Mouse (Mus musculus): ENCODE measurements around the gene Olfr303. TPM values are rescaled to one million over a fixed set of nuclear protein-coding genes. Genes with fewer than 3 reads are reported as not detected.
"Not testable (repeated sequence)": the region's sequence is repeated elsewhere in the genome, so short reads cannot be mapped to it uniquely, and the experiment has no call there.

Olfr303 gene
- polyA plus RNA-seq (2015; fragmentation: Nextera tagmentation; extraction: Ambion mirVana): not detected in 2 replicates

DNA sequence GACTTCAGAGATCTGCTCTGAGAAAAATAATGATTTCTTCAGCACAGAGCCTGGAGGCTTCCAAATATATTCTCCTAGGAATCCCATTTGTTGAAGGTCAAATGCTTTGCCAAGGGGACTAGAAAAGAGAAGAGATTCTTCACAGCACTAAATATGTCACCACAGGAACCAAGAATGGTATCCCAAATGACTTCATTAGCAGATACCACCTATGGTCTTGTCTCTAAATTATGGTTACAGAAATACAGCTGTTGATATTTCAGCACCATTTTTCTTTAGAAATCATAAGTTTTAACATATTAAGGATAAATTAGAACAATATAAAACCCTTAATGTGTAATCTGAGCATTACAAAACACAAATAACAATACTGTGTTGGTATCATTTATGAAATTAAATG lies at the start of gene Olfr303:
TSS of gene Olfr303 (minus strand) at position 101 of the 400 bp plus-strand sequence.
- H3K9me3 ChIP-seq: no peaks in the 10 kb centered on the region
- ATAC-seq: no peak
- H3K9ac ChIP-seq (replicated peaks): no peak within 1 kb of the TSS
- no peak within 1 kb of the TSS for H3K4me2 ChIP-seq (replicated peaks)
- H3K27me3 ChIP-seq: no peaks in the 10 kb centered on the region
- H3K36me3 ChIP-seq: no peaks in the 10 kb centered on the region
- H3K4me3 ChIP-seq (replicated peaks): no peak within 1 kb of the TSS
- no peak within 1 kb of the TSS for H3K27ac ChIP-seq
- H3K4me1 ChIP-seq (replicated peaks): no peaks in the 10 kb centered on the region

DNA sequence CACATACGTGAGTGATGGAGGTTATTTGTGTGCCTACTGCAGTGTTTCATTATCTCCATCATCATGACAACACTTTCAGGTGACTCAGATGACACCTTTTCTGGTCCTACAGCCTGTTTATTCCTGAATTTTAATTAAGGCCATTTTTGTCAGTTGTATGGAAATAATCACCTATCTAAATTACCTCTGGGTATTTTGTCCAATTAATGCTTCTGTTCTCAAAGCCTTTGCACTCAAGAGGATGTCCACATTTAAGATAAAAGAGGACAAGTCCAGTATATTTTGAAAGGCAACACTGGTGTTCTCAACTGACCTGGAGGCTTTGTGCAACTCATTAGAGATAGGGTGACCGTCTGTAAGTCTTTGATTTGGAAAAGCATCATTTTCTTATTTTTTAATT lies 6.0 kb upstream of the Olfr303 start, which contains the start of gene Olfr301:
TSS of gene Olfr301 (plus strand) at position 301 of the 400 bp plus-strand sequence.
- Histone ChIP-seq H3K4me2 (replicated peaks) (no peak within 1 kb of the TSS), H3K9ac (replicated peaks) (no peak within 1 kb of the TSS), H3K27ac (no peak within 1 kb of the TSS), H3K4me1 (replicated peaks) (no peaks in the 10 kb centered on the region), H3K4me3 (replicated peaks) (no peak within 1 kb of the TSS), H3K36me3 (no peaks in the 10 kb centered on the region), H3K27me3 (no peaks in the 10 kb centered on the region), H3K9me3 (no peaks in the 10 kb centered on the region)
- no peak for ATAC-seq
- 82% methylated on average over 2 of the region's 2 CpGs for WGBS

DNA sequence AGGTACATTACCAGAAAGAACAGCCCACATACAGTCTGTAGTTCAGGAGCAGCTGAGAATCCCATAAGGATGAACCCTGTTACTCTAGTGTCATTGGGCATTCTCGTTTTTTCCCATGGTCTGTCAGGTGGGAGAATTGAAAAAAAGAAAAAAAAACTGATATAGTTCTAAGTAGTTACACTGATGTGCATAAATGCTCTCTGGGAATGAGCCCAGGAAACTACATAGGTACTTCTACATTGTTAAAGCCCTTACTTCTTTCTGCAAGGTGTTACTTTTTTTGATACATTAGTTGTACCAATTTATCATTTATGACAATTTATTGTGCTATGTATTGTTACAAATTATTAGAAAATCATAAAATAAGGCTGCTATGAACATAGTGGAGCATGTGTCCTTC lies 11.0 kb downstream of the Olfr303 start, which contains the start of gene Olfr304:
TSS of gene Olfr304 (minus strand) at position 101 of the 400 bp plus-strand sequence.
- Histone ChIP-seq H3K4me1 (replicated peaks) (no peaks in the 10 kb centered on the region), H3K27me3 (no peaks in the 10 kb centered on the region), H3K4me3 (replicated peaks) (no peak within 1 kb of the TSS), H3K4me2 (replicated peaks) (no peak within 1 kb of the TSS), H3K9me3 (no peaks in the 10 kb centered on the region), H3K36me3 (no peaks in the 10 kb centered on the region), H3K9ac (replicated peaks) (no peak within 1 kb of the TSS), H3K27ac (no peak within 1 kb of the TSS)
- 71% methylated on average over 1 of the region's 1 CpGs for WGBS
- ATAC-seq: no peak

DNA sequence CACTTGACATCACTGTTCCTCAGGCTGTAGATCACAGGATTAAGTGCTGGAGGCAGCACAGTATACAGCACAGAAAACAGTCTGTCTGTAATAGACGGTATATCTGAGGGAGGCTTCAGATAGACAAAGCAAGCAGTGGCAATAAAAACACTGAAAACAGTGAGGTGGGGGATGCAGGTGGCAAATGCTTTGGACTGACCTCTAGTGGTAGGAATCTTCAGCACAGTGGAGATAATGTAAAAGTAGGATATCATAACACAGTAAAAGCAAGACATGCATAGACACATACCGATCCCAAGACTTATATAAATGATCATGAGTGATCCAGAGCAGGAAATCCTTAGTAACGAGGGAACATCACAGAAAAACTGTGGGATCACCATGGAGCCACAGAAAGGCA lies 11.8 kb downstream of the Olfr303 start:
- Histone ChIP-seq H3K9me3 (no peaks in the 10 kb centered on the region), H3K27ac (no peak overlapping the region), H3K4me3 (replicated peaks) (no peak overlapping the region), H3K4me2 (replicated peaks) (no peak overlapping the region), H3K27me3 (no peaks in the 10 kb centered on the region), H3K36me3 (no peaks in the 10 kb centered on the region), H3K9ac (replicated peaks) (no peak overlapping the region), H3K4me1 (replicated peaks) (no peaks in the 10 kb centered on the region)
- ATAC-seq: no peak
- WGBS: 76% methylated on average over 3 of the region's 3 CpGs

DNA sequence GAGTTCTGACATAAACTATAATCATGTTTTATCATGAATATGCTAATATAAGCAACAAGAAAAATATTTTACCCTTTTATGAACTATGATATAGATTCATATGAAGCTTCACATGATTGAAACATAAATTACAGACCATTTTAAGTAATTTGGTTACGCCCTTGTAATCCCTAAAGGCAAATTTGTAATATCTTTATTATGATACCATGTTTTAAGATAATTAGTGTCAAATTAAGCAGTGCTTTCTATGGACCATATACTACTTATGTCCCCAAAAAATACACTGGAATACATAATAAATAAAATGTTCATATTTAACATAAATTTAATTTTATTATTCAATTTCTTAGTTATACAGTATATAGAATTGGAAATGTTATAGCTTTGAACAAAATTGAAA lies 30.8 kb downstream of the Olfr303 start, which contains the start of gene Olfr305:
TSS of gene Olfr305 (minus strand) at position 101 of the 400 bp plus-strand sequence.
- WGBS: 85% methylated on average over 1 of the region's 1 CpGs
- Histone ChIP-seq H3K27me3 (no peaks in the 10 kb centered on the region), H3K27ac (no peak within 1 kb of the TSS), H3K4me2 (replicated peaks) (no peak within 1 kb of the TSS), H3K36me3 (no peaks in the 10 kb centered on the region), H3K4me1 (replicated peaks) (no peaks in the 10 kb centered on the region), H3K9ac (replicated peaks) (no peak within 1 kb of the TSS), H3K9me3 (no peaks in the 10 kb centered on the region), H3K4me3 (replicated peaks) (no peak within 1 kb of the TSS)
- no peak for ATAC-seq

DNA sequence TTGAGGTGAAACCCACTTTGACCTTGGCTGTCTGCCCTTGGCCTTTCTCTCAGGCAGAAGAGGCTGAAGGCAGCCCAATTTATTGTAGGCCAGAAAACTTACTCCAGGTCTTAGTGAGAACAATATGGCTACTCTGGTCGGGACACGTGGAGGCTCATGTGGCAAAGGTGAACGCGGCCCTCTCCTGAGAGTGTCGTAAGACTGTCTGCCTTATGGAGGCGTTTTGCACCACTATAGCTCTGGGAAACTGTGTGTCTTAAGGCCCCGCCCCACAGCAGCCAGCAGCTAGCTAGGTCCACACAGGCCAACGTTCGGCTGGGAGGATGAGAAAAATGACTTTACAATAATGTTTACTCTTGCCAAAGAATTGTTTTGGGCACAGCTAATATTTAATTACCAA lies 51.3 kb downstream of the Olfr303 start:
- H3K4me2 ChIP-seq (replicated peaks); H3K4me3 ChIP-seq (replicated peaks); H3K36me3 ChIP-seq; H3K9me3 ChIP-seq; H3K27me3 ChIP-seq; H3K4me1 ChIP-seq (replicated peaks); H3K27ac ChIP-seq; H3K9ac ChIP-seq (replicated peaks); ATAC-seq: not testable (repeated sequence)
- 89% methylated on average over 9 of the region's 9 CpGs for WGBS

DNA sequence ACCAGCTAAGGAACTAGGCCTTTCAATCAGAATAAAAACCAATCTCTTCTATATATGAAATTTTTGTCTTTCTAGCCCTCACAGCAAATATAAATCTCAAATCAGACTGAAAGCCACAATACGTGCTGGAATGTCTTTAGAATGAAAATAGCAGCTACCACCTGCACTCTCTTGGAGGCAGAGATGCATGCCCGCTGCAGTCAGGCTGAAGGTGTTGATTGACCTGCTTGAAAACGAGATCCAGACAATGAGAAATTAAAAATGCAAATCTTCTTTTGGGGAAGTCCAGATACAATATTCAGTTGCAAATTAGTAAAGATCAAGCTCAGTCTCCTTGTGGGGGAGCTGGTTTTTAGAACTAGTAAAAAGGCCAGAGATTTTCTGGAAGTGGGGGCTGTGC lies 53.3 kb downstream of the Olfr303 start:
- WGBS: 77% methylated on average over 3 of the region's 3 CpGs
- no peak overlapping the region for H3K9ac ChIP-seq (replicated peaks)
- H3K4me3 ChIP-seq (replicated peaks): no peak overlapping the region
- H3K27me3 ChIP-seq: no peaks in the 10 kb centered on the region
- H3K4me1 ChIP-seq (replicated peaks): no peaks in the 10 kb centered on the region
- H3K27ac ChIP-seq: no peak overlapping the region
- no peak overlapping the region for H3K4me2 ChIP-seq (replicated peaks)
- ATAC-seq: no peak
- H3K36me3 ChIP-seq: no peaks in the 10 kb centered on the region
- H3K9me3 ChIP-seq: no peaks in the 10 kb centered on the region

DNA sequence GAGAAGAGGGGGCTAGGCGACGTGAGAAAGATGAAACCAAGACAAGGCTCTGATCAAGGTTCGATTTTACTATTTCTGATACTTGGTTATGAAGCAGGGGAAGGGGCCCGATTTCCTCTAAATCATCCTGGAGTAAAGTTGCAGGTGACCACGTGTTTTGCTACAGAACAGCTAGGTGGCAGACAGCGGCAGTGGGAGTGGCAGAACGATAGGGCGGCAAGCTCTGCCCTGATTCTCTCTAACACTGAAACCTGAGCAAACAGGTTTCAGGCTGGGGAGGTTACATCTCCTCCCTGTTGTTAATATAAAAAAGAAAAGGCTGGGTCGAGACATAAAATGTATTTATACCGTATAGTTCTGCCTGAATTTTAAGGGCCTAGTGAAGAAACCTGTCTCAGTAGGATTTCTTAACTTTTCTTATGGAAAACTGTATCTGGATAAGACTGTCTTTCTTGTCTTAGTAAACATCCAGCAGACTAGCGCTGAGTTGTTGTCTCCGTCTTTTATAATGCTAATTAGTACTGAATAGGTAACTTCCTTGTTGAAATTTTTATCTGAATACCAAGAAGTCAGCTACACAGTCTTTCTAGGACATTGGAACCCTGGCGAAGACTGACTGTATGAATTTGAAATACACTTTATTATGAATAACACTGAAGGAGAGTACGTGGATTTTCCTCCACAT lies 54.6 kb downstream of the Olfr303 start:
- no peaks in the 10 kb centered on the region for H3K4me1 ChIP-seq (replicated peaks)
- H3K4me2 ChIP-seq (replicated peaks): no peak overlapping the region
- 84% methylated on average over 14 of the region's 14 CpGs for WGBS
- no peak overlapping the region for H3K9ac ChIP-seq (replicated peaks)
- ATAC-seq: no peak
- H3K27me3 ChIP-seq: no peaks in the 10 kb centered on the region
- H3K36me3 ChIP-seq: no peaks in the 10 kb centered on the region
- no peak overlapping the region for H3K27ac ChIP-seq
- H3K9me3 ChIP-seq: no peaks in the 10 kb centered on the region
- no peak overlapping the region for H3K4me3 ChIP-seq (replicated peaks)

Other genes starting within 250 kb of the Olfr303 start
- not detected in 2 replicates for gene Vmn2r75, start 226.0 kb downstream of the Olfr303 start, polyA plus RNA-seq (2015; fragmentation: Nextera tagmentation; extraction: Ambion mirVana)
- gene Vmn2r76, start 151.5 kb downstream of the Olfr303 start, polyA plus RNA-seq (2015; fragmentation: Nextera tagmentation; extraction: Ambion mirVana): not detected in 2 replicates
- not detected in 2 replicates for gene Olfr310, start 120.6 kb downstream of the Olfr303 start, polyA plus RNA-seq (2015; fragmentation: Nextera tagmentation; extraction: Ambion mirVana)
- gene Olfr309, start 84.1 kb downstream of the Olfr303 start, polyA plus RNA-seq (2015; fragmentation: Nextera tagmentation; extraction: Ambion mirVana): not detected in 2 replicates
- not detected in 2 replicates for gene Olfr308, start 72.2 kb downstream of the Olfr303 start, polyA plus RNA-seq (2015; fragmentation: Nextera tagmentation; extraction: Ambion mirVana)
- not detected in 2 replicates for gene Olfr307, start 60.2 kb downstream of the Olfr303 start, polyA plus RNA-seq (2015; fragmentation: Nextera tagmentation; extraction: Ambion mirVana)
- gene Olfr305, start 30.9 kb downstream of the Olfr303 start, polyA plus RNA-seq (2015; fragmentation: Nextera tagmentation; extraction: Ambion mirVana): not detected in 2 replicates
- not detected in 2 replicates for gene Olfr304, start 11.1 kb downstream of the Olfr303 start, polyA plus RNA-seq (2015; fragmentation: Nextera tagmentation; extraction: Ambion mirVana)
- gene Olfr301, start 6.1 kb upstream of the Olfr303 start, polyA plus RNA-seq (2015; fragmentation: Nextera tagmentation; extraction: Ambion mirVana): not detected in 2 replicates
- gene Olfr299, start 62.1 kb upstream of the Olfr303 start, polyA plus RNA-seq (2015; fragmentation: Nextera tagmentation; extraction: Ambion mirVana): not detected in 2 replicates
- not detected in 2 replicates for gene Olfr298, start 94.7 kb upstream of the Olfr303 start, polyA plus RNA-seq (2015; fragmentation: Nextera tagmentation; extraction: Ambion mirVana)
- gene Olfr297, start 122.2 kb upstream of the Olfr303 start, polyA plus RNA-seq (2015; fragmentation: Nextera tagmentation; extraction: Ambion mirVana): not detected in 2 replicates
- gene Olfr295, start 186.1 kb upstream of the Olfr303 start, polyA plus RNA-seq (2015; fragmentation: Nextera tagmentation; extraction: Ambion mirVana): not detected in 2 replicates
- not detected in 2 replicates for gene Olfr294, start 218.9 kb upstream of the Olfr303 start, polyA plus RNA-seq (2015; fragmentation: Nextera tagmentation; extraction: Ambion mirVana)

Measured in midbrain, embryonic 13.5 days (tissue).